Comparison of ENCODE assay signal across 9 mouse cellular contexts in the genomic region with DNA sequence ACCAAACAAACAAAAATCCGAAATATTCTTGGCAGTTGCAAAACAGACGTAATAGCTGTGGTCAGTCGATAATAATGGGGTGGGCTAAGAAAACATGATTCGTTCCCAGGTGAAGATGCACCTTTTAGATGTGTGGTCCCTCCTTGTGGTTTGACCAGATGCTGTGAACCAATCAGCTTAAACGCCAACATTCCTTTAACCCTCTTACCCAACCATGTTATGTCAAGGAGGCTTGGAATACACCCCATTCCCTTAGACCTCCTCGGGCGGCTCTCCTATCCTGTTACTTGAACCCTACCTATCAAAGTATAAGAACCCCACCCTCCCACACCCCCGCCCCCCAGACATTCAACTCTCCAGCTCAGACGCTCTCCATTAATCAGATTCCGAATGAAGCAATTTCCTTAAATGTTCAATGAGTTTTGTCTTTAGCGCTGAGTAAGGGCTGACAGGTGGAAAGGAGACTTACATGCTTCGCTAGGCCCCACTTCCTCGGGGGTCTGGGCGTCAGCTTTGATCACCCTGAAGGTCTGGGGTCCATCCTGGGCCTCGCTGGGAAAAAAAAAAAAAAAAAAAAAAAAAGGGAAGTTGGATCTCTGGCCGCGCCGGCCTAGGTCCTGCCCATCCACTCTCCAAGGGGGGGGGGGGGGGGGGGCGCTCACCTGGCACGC. TPM values are rescaled to one million over a fixed set of nuclear protein-coding genes. Genes with fewer than 3 reads are reported as not detected.
DNase-seq lines count a peak whose midpoint lies in the region; ATAC-seq and TF ChIP-seq lines count a peak whose summit lies in the region.
"Had no signal": no experiment of that assay in that cellular context is flagged by ENCODE, and none has a peak within 500 bp of the region (broad histone marks: within the 10 kb centered on the region; RNA-seq: fewer than 3 reads in every experiment).

No protein-coding gene starts in this region.

- peaks cover 35% of the 10 kb centered on the region for H3K36me3 ChIP-seq in embryonic facial prominence, embryonic 10.5 days (replicated peaks)
- peaks cover 28% of the 10 kb centered on the region for H3K36me3 ChIP-seq in neural tube, embryonic 13.5 days

- no peaks in the 10 kb centered on the region for H3K9me3 ChIP-seq in embryonic facial prominence, embryonic 10.5 days
- no peaks in the 10 kb centered on the region for H3K9me3 ChIP-seq in neural tube, embryonic 13.5 days

- peak overlapping the region; percentile 70 for H3K4me2 ChIP-seq in neural tube, embryonic 13.5 days

- peak overlapping the region; percentile 88 for H3K4me3 ChIP-seq in lung, adult 2 months (replicated peaks; ENCODE audit: extremely low read depth, low read depth, low read length)
- peak overlapping the region; percentile 84 for H3K4me3 ChIP-seq in embryonic facial prominence, embryonic 10.5 days
- H3K4me3 ChIP-seq in neural tube, embryonic 13.5 days, result peak overlapping the region; percentile 59

- TF ChIP-seq CTCF in lung, adult 2 months (IDR thresholded peaks at IDR 0.05; ENCODE audit: insufficient read depth, low read length), result no peak

- peaks cover 6% of the 10 kb centered on the region for H3K4me1 ChIP-seq in lung, adult 2 months (ENCODE audit: control insufficient read depth, insufficient read depth, low read length)
- peaks cover 24% of the 10 kb centered on the region for H3K4me1 ChIP-seq in embryonic facial prominence, embryonic 10.5 days
- H3K4me1 ChIP-seq in neural tube, embryonic 13.5 days (replicated peaks), result peaks cover 32% of the 10 kb centered on the region

- 42% methylated on average over 14 of the region's 20 CpGs for WGBS in lung, adult 2 months
- WGBS in embryonic facial prominence, embryonic 10.5 days, result 41% methylated on average over 17 of the region's 20 CpGs
- WGBS in neural tube, embryonic 13.5 days, result 46% methylated on average over 15 of the region's 20 CpGs

- no peaks in the 10 kb centered on the region for H3K27me3 ChIP-seq in embryonic facial prominence, embryonic 10.5 days (replicated peaks; ENCODE audit: low read depth, poor library complexity, severe bottlenecking)
- H3K27me3 ChIP-seq in neural tube, embryonic 13.5 days, result no peaks in the 10 kb centered on the region

- no peak for DNase-seq in lung, adult 2 months
- DNase-seq in lung, postnatal 4 days, result no peak
- no peak for DNase-seq in embryonic facial prominence, embryonic 10.5 days (ENCODE audit: low spot score)
- peak; percentile 20 for DNase-seq in induced T-regulatory cell, adult 2 months (ENCODE audit: low read depth)
- no peak for DNase-seq in adipocyte (ENCODE audit: low spot score)
- no peak for DNase-seq in adrenal gland, postnatal 14 days
- no peak for DNase-seq in gastrocnemius, postnatal 10 days

- no peak for TF ChIP-seq POLR2A in lung, adult 2 months (IDR thresholded peaks at IDR 0.05; ENCODE audit: borderline replicate concordance, extremely low read depth, low read depth, low read length)

- H3K9ac ChIP-seq in neural tube, embryonic 13.5 days, result peak overlapping the region; percentile 67

- peak overlapping the region; percentile 85 for H3K27ac ChIP-seq in embryonic facial prominence, embryonic 10.5 days (replicated peaks)
- no peak overlapping the region for H3K27ac ChIP-seq in neural tube, embryonic 13.5 days (replicated peaks)

- ATAC-seq in neural tube, embryonic 13.5 days (ENCODE audit: low read depth), result no peak

RNA-seq across cellular contexts. Expression of gene Ccdc115, which starts 1.0 kb away (rescaled TPM):
- 21.8 and 21.9 TPM in 2 replicates for polyA plus RNA-seq in lung, adult 2 months (2012; rRNA removed)
- polyA plus RNA-seq in embryonic facial prominence, embryonic 10.5 days (2016; fragmentation: Nextera tagmentation; extraction: Ambion mirVana), result 55.1 and 57.6 TPM in 2 replicates
- polyA plus RNA-seq in neural tube, embryonic 13.5 days (2015; fragmentation: Nextera tagmentation; extraction: Ambion mirVana), result 60.7 and 65.1 TPM in 2 replicates
- 16.4 and 20.9 TPM in 2 replicates for total RNA-seq in adrenal gland, postnatal 14 days (2021)
- total RNA-seq in gastrocnemius, postnatal 10 days (2021), result 10 to 100 TPM; 15.2 to 15.4 TPM

RNA-seq across cellular contexts. Expression of gene Imp4, which starts 1.1 kb away (rescaled TPM):
- 29.2 and 45.3 TPM in 2 replicates for polyA plus RNA-seq in lung, adult 2 months (2012; rRNA removed)
- 123 and 124 TPM in 2 replicates for polyA plus RNA-seq in embryonic facial prominence, embryonic 10.5 days (2016; fragmentation: Nextera tagmentation; extraction: Ambion mirVana)
- polyA plus RNA-seq in neural tube, embryonic 13.5 days (2015; fragmentation: Nextera tagmentation; extraction: Ambion mirVana), result 55.5 and 61.0 TPM in 2 replicates
- 59.8 and 61.0 TPM in 2 replicates for total RNA-seq in adrenal gland, postnatal 14 days (2021)
- total RNA-seq in gastrocnemius, postnatal 10 days (2021), result 10 to 100 TPM; 19.0 to 20.6 TPM

RNA-seq across cellular contexts. Expression of gene Ptpn18, which starts 21.0 kb away (rescaled TPM):
- polyA plus RNA-seq in lung, adult 2 months (2012; rRNA removed), result 95.1 and 177 TPM in 2 replicates
- 4.5 and 6.0 TPM in 2 replicates for polyA plus RNA-seq in embryonic facial prominence, embryonic 10.5 days (2016; fragmentation: Nextera tagmentation; extraction: Ambion mirVana)
- 6.3 and 10.0 TPM in 2 replicates for polyA plus RNA-seq in neural tube, embryonic 13.5 days (2015; fragmentation: Nextera tagmentation; extraction: Ambion mirVana)
- 3.6 and 15.3 TPM in 2 replicates for total RNA-seq in adrenal gland, postnatal 14 days (2021)
- 1 to 10 TPM; 4.3 to 8.6 TPM for total RNA-seq in gastrocnemius, postnatal 10 days (2021)

RNA-seq across cellular contexts. Expression of gene Prss39, which starts 59.7 kb away (rescaled TPM):
- 0.14 TPM in 1 of 2 replicates, not detected in the other for polyA plus RNA-seq in lung, adult 2 months (2012; rRNA removed)
- not detected in 2 replicates for polyA plus RNA-seq in embryonic facial prominence, embryonic 10.5 days (2016; fragmentation: Nextera tagmentation; extraction: Ambion mirVana)
- polyA plus RNA-seq in neural tube, embryonic 13.5 days (2015; fragmentation: Nextera tagmentation; extraction: Ambion mirVana), result not detected in 2 replicates
- total RNA-seq in adrenal gland, postnatal 14 days (2021), result not detected in 2 replicates
- total RNA-seq in gastrocnemius, postnatal 10 days (2021), result not detected
- total RNA-seq: common myeloid progenitor, adult 5-6 weeks had no signal
